Mouse (Mus musculus): Measurements from ENCODE around the gene Cd5. TPM values are rescaled to one million over a fixed set of nuclear protein-coding genes. Genes with fewer than 3 reads are reported as not detected.

The Cd5 gene
- polyA plus RNA-seq, 1 experiment = not detected

- peak overlapping the region; percentile 25 for H3K4me3 ChIP-seq (replicated peaks)
- H3K4me1 ChIP-seq (ENCODE audit: control insufficient read depth) = peaks cover 61% of the 10 kb centered on the region
- H3K9me3 ChIP-seq (ENCODE audit: control insufficient read depth, low read length) = no peaks in the 10 kb centered on the region
- no peak for TF ChIP-seq GATA1 (IDR thresholded peaks at IDR 0.05; ENCODE audit: low read length)
- no peak for TF ChIP-seq TAL1 (IDR thresholded peaks at IDR 0.05; ENCODE audit: low read length)
- peaks cover 29% of the 10 kb centered on the region for H3K36me3 ChIP-seq (ENCODE audit: control insufficient read depth)
- no peaks in the 10 kb centered on the region for H3K27me3 ChIP-seq (ENCODE audit: control insufficient read depth)
Observed at GRCm38 (mm10) chr19:10691660-10692059, 47.1 kb downstream of the Cd5 start.

- no peak for TF ChIP-seq GATA1 (IDR thresholded peaks at IDR 0.05; ENCODE audit: low read length)
- TF ChIP-seq TAL1 (IDR thresholded peaks at IDR 0.05; ENCODE audit: low read length) = no peak
- H3K4me3 ChIP-seq (replicated peaks) = no peak overlapping the region
- peaks cover 29% of the 10 kb centered on the region for H3K36me3 ChIP-seq (ENCODE audit: control insufficient read depth)
- peaks cover 65% of the 10 kb centered on the region for H3K4me1 ChIP-seq (ENCODE audit: control insufficient read depth)
- no peaks in the 10 kb centered on the region for H3K9me3 ChIP-seq (ENCODE audit: control insufficient read depth, low read length)
- H3K27me3 ChIP-seq (ENCODE audit: control insufficient read depth) = no peaks in the 10 kb centered on the region
Observed at GRCm38 (mm10) chr19:10691121-10691520, 47.7 kb downstream of the Cd5 start.

- Histone ChIP-seq H3K4me1 (ENCODE audit: control insufficient read depth) (peaks cover 73% of the 10 kb centered on the region), H3K4me3 (replicated peaks) (peak overlapping the region; percentile 15), H3K36me3 (ENCODE audit: control insufficient read depth) (peaks cover 29% of the 10 kb centered on the region), H3K9me3 (ENCODE audit: control insufficient read depth, low read length) (no peaks in the 10 kb centered on the region), H3K27me3 (ENCODE audit: control insufficient read depth) (no peaks in the 10 kb centered on the region)
- TF ChIP-seq TAL1 (IDR thresholded peaks at IDR 0.05; ENCODE audit: low read length) (no peak), GATA1 (IDR thresholded peaks at IDR 0.05; ENCODE audit: low read length) (no peak)
Observed at GRCm38 (mm10) chr19:10690336-10690735, 48.5 kb downstream of the Cd5 start.

- Histone ChIP-seq H3K4me3 (replicated peaks) (peak overlapping the region; percentile 82), H3K27me3 (ENCODE audit: control insufficient read depth) (peaks cover 2% of the 10 kb centered on the region; the same call in 1 of the 2 replicates), H3K4me1 (ENCODE audit: control insufficient read depth) (peaks cover 74% of the 10 kb centered on the region), H3K9me3 (ENCODE audit: control insufficient read depth, low read length) (no peaks in the 10 kb centered on the region), H3K36me3 (ENCODE audit: control insufficient read depth) (peaks cover 27% of the 10 kb centered on the region)
- TF ChIP-seq TAL1 (IDR thresholded peaks at IDR 0.05; ENCODE audit: low read length) (no peak), GATA1 (IDR thresholded peaks at IDR 0.05; ENCODE audit: low read length) (no peak)
Observed at GRCm38 (mm10) chr19:10689470-10690166, 49.2 kb downstream of the Cd5 start.

- H3K9me3 ChIP-seq (ENCODE audit: control insufficient read depth, low read length) = no peaks in the 10 kb centered on the region
- H3K4me3 ChIP-seq (replicated peaks) = peak within 1 kb of the TSS; percentile 82
- H3K27me3 ChIP-seq (ENCODE audit: control insufficient read depth) = peaks cover 8% of the 10 kb centered on the region; the same call in 1 of the 2 replicates
- H3K36me3 ChIP-seq (ENCODE audit: control insufficient read depth) = peaks cover 20% of the 10 kb centered on the region
- TF ChIP-seq GATA1 (IDR thresholded peaks at IDR 0.05; ENCODE audit: low read length) (no peak), TAL1 (IDR thresholded peaks at IDR 0.05; ENCODE audit: low read length) (no peak)
- H3K4me1 ChIP-seq (ENCODE audit: control insufficient read depth) = peaks cover 70% of the 10 kb centered on the region
Observed at GRCm38 (mm10) chr19:10688537-10689352, 50.1 kb downstream of the Cd5 start, which contains the start of gene Vps37c. Vps37c (plus strand) TSS chr19:10688735.

- Histone ChIP-seq H3K9me3 (ENCODE audit: control insufficient read depth, low read length) (no peaks in the 10 kb centered on the region), H3K4me3 (replicated peaks) (no peak overlapping the region), H3K27me3 (ENCODE audit: control insufficient read depth) (peaks cover 18% of the 10 kb centered on the region), H3K36me3 (ENCODE audit: control insufficient read depth) (no peaks in the 10 kb centered on the region), H3K4me1 (ENCODE audit: control insufficient read depth) (peaks cover 48% of the 10 kb centered on the region)
- no peak for TF ChIP-seq GATA1 (IDR thresholded peaks at IDR 0.05; ENCODE audit: low read length)
- TF ChIP-seq TAL1 (IDR thresholded peaks at IDR 0.05; ENCODE audit: low read length) = no peak
Observed at GRCm38 (mm10) chr19:10685727-10686126, 53.1 kb downstream of the Cd5 start.

- Histone ChIP-seq H3K36me3 (ENCODE audit: control insufficient read depth) (no peaks in the 10 kb centered on the region), H3K9me3 (ENCODE audit: control insufficient read depth, low read length) (no peaks in the 10 kb centered on the region), H3K4me1 (ENCODE audit: control insufficient read depth) (peaks cover 42% of the 10 kb centered on the region), H3K27me3 (ENCODE audit: control insufficient read depth) (peaks cover 20% of the 10 kb centered on the region), H3K4me3 (replicated peaks) (no peak overlapping the region)
- TF ChIP-seq TAL1 (IDR thresholded peaks at IDR 0.05; ENCODE audit: low read length) (no peak), GATA1 (IDR thresholded peaks at IDR 0.05; ENCODE audit: low read length) (no peak)
Observed at GRCm38 (mm10) chr19:10685081-10685480, 53.7 kb downstream of the Cd5 start.

- H3K9me3 ChIP-seq (ENCODE audit: control insufficient read depth, low read length) = no peaks in the 10 kb centered on the region
- no peak overlapping the region for H3K4me3 ChIP-seq (replicated peaks)
- no peaks in the 10 kb centered on the region for H3K36me3 ChIP-seq (ENCODE audit: control insufficient read depth)
- TF ChIP-seq GATA1 (IDR thresholded peaks at IDR 0.05; ENCODE audit: low read length) (no peak), TAL1 (IDR thresholded peaks at IDR 0.05; ENCODE audit: low read length) (no peak)
- H3K27me3 ChIP-seq (ENCODE audit: control insufficient read depth) = peaks cover 20% of the 10 kb centered on the region
- H3K4me1 ChIP-seq (ENCODE audit: control insufficient read depth) = peaks cover 27% of the 10 kb centered on the region
Observed at GRCm38 (mm10) chr19:10681571-10681970, 57.2 kb downstream of the Cd5 start.

GRCm38 (mm10) chr19:10678772-10679067 is 60.1 kb downstream of the Cd5 start:
- TF ChIP-seq GATA1 (IDR thresholded peaks at IDR 0.05; ENCODE audit: low read length) = no peak
- no peak for TF ChIP-seq TAL1 (IDR thresholded peaks at IDR 0.05; ENCODE audit: low read length)
- peaks cover 11% of the 10 kb centered on the region for H3K27me3 ChIP-seq (ENCODE audit: control insufficient read depth)
- peaks cover 17% of the 10 kb centered on the region for H3K4me1 ChIP-seq (ENCODE audit: control insufficient read depth)
- no peak overlapping the region for H3K4me3 ChIP-seq (replicated peaks)
- no peaks in the 10 kb centered on the region for H3K36me3 ChIP-seq (ENCODE audit: control insufficient read depth)
- H3K9me3 ChIP-seq (ENCODE audit: control insufficient read depth, low read length) = no peaks in the 10 kb centered on the region

Data from erythroblast, embryonic 14.5 days (primary cell).